Mouse (Mus musculus): ENCODE measurements around the gene Radil. TPM values are rescaled to one million over a fixed set of nuclear protein-coding genes. Genes with fewer than 3 reads are reported as not detected.
A peak's percentile ranks its signal among the peaks of the same experiment; 100 is the strongest.

The Radil gene
- polyA plus RNA-seq, 1 experiment, result 78.0 TPM

- no peak overlapping the region for H3K9ac ChIP-seq (ENCODE audit: low read depth, poor library complexity, severe bottlenecking)
- H3K27me3 ChIP-seq (ENCODE audit: control insufficient read depth, insufficient read depth, low read length, poor library complexity, severe bottlenecking), result no peaks in the 10 kb centered on the region
- TF ChIP-seq CTCF (IDR thresholded peaks at IDR 0.05; ENCODE audit: low read depth, low read length) (no peak), EP300 (IDR thresholded peaks at IDR 0.05; ENCODE audit: insufficient read depth, low read depth, low read length) (no peak), POLR2A (IDR thresholded peaks at IDR 0.05; ENCODE audit: insufficient read depth, low read length) (no peak)
Measured at GRCm38 (mm10) chr5:142509141-142510060, 41.5 kb downstream of the Radil start.

GRCm38 (mm10) chr5:142505695-142506423 is 45.0 kb downstream of the Radil start:
- TF ChIP-seq POLR2A (IDR thresholded peaks at IDR 0.05; ENCODE audit: insufficient read depth, low read length), result no peak
- TF ChIP-seq CTCF (IDR thresholded peaks at IDR 0.05; ENCODE audit: low read depth, low read length), result peak; percentile 50
- Histone ChIP-seq H3K4me1 (ENCODE audit: control insufficient read depth, insufficient read depth, low read length) (peaks cover 3% of the 10 kb centered on the region), H3K9ac (ENCODE audit: low read depth, poor library complexity, severe bottlenecking) (no peak overlapping the region), H3K9me3 (replicated peaks; ENCODE audit: control insufficient read depth, insufficient read depth, low read length, poor library complexity, severe bottlenecking) (no peaks in the 10 kb centered on the region), H3K27me3 (ENCODE audit: control insufficient read depth, insufficient read depth, low read length, poor library complexity, severe bottlenecking) (no peaks in the 10 kb centered on the region), H3K36me3 (ENCODE audit: control insufficient read depth, insufficient read depth, low read length, poor library complexity, severe bottlenecking) (no peaks in the 10 kb centered on the region), H3K27ac (ENCODE audit: insufficient read depth, low read length) (no peak overlapping the region), H3K4me3 (ENCODE audit: low read depth, low read length) (no peak overlapping the region)

More at GRCm38 (mm10) chr5:142509141-142510060, 41.5 kb downstream of the Radil start:
- H3K4me1 ChIP-seq (ENCODE audit: control insufficient read depth, insufficient read depth, low read length), result no peaks in the 10 kb centered on the region
- no peak overlapping the region for H3K27ac ChIP-seq (ENCODE audit: insufficient read depth, low read length)
- no peaks in the 10 kb centered on the region for H3K36me3 ChIP-seq (ENCODE audit: control insufficient read depth, insufficient read depth, low read length, poor library complexity, severe bottlenecking)
- no peak overlapping the region for H3K4me3 ChIP-seq (ENCODE audit: low read depth, low read length)
- H3K9me3 ChIP-seq (replicated peaks; ENCODE audit: control insufficient read depth, insufficient read depth, low read length, poor library complexity, severe bottlenecking), result no peaks in the 10 kb centered on the region

GRCm38 (mm10) chr5:142504175-142504574 is 46.7 kb downstream of the Radil start:
- Histone ChIP-seq H3K4me1 (ENCODE audit: control insufficient read depth, insufficient read depth, low read length) (peaks cover 14% of the 10 kb centered on the region), H3K9ac (ENCODE audit: low read depth, poor library complexity, severe bottlenecking) (no peak overlapping the region), H3K9me3 (replicated peaks; ENCODE audit: control insufficient read depth, insufficient read depth, low read length, poor library complexity, severe bottlenecking) (no peaks in the 10 kb centered on the region), H3K27ac (ENCODE audit: insufficient read depth, low read length) (no peak overlapping the region), H3K4me3 (ENCODE audit: low read depth, low read length) (no peak overlapping the region), H3K27me3 (ENCODE audit: control insufficient read depth, insufficient read depth, low read length, poor library complexity, severe bottlenecking) (no peaks in the 10 kb centered on the region), H3K36me3 (ENCODE audit: control insufficient read depth, insufficient read depth, low read length, poor library complexity, severe bottlenecking) (no peaks in the 10 kb centered on the region)
- TF ChIP-seq CTCF (IDR thresholded peaks at IDR 0.05; ENCODE audit: low read depth, low read length) (no peak), POLR2A (IDR thresholded peaks at IDR 0.05; ENCODE audit: insufficient read depth, low read length) (no peak), EP300 (IDR thresholded peaks at IDR 0.05; ENCODE audit: insufficient read depth, low read depth, low read length) (no peak)

GRCm38 (mm10) chr5:142502414-142502813 is 48.5 kb downstream of the Radil start:
- Histone ChIP-seq H3K27me3 (ENCODE audit: control insufficient read depth, insufficient read depth, low read length, poor library complexity, severe bottlenecking) (no peaks in the 10 kb centered on the region), H3K4me3 (ENCODE audit: low read depth, low read length) (no peak overlapping the region), H3K36me3 (ENCODE audit: control insufficient read depth, insufficient read depth, low read length, poor library complexity, severe bottlenecking) (no peaks in the 10 kb centered on the region), H3K9ac (ENCODE audit: low read depth, poor library complexity, severe bottlenecking) (no peak overlapping the region), H3K4me1 (ENCODE audit: control insufficient read depth, insufficient read depth, low read length) (peaks cover 14% of the 10 kb centered on the region), H3K9me3 (replicated peaks; ENCODE audit: control insufficient read depth, insufficient read depth, low read length, poor library complexity, severe bottlenecking) (no peaks in the 10 kb centered on the region), H3K27ac (ENCODE audit: insufficient read depth, low read length) (peak overlapping the region; percentile 16; the same call in 1 of the 2 replicates)
- peak; percentile 92 for TF ChIP-seq CTCF (IDR thresholded peaks at IDR 0.05; ENCODE audit: low read depth, low read length)
- TF ChIP-seq POLR2A (IDR thresholded peaks at IDR 0.05; ENCODE audit: insufficient read depth, low read length), result no peak
- peak; percentile 55; the same call in 1 of the 2 replicates for TF ChIP-seq EP300 (IDR thresholded peaks at IDR 0.05; ENCODE audit: insufficient read depth, low read depth, low read length)

- no peak overlapping the region for H3K9ac ChIP-seq (ENCODE audit: low read depth, poor library complexity, severe bottlenecking)
- no peak overlapping the region for H3K27ac ChIP-seq (ENCODE audit: insufficient read depth, low read length)
- H3K4me3 ChIP-seq (ENCODE audit: low read depth, low read length), result no peak overlapping the region
- no peaks in the 10 kb centered on the region for H3K36me3 ChIP-seq (ENCODE audit: control insufficient read depth, insufficient read depth, low read length, poor library complexity, severe bottlenecking)
- H3K4me1 ChIP-seq (ENCODE audit: control insufficient read depth, insufficient read depth, low read length), result peaks cover 14% of the 10 kb centered on the region
- no peaks in the 10 kb centered on the region for H3K9me3 ChIP-seq (replicated peaks; ENCODE audit: control insufficient read depth, insufficient read depth, low read length, poor library complexity, severe bottlenecking)
- H3K27me3 ChIP-seq (ENCODE audit: control insufficient read depth, insufficient read depth, low read length, poor library complexity, severe bottlenecking), result no peaks in the 10 kb centered on the region
- TF ChIP-seq POLR2A (IDR thresholded peaks at IDR 0.05; ENCODE audit: insufficient read depth, low read length) (no peak), EP300 (IDR thresholded peaks at IDR 0.05; ENCODE audit: insufficient read depth, low read depth, low read length) (0 out of 2 replicates have a peak, but pooled peaks have one; percentile 46)
Measured at GRCm38 (mm10) chr5:142500918-142501317, 50.0 kb downstream of the Radil start.
